ENCODE assay signal across 8 mouse cellular contexts in genomic region chr17:46890843-46891594, GRCm38 (mm10). TPM values are rescaled to one million over a fixed set of nuclear protein-coding genes. Genes with fewer than 3 reads are reported as not detected.
DNase-seq lines count a peak whose midpoint lies in the region; ATAC-seq and TF ChIP-seq lines count a peak whose summit lies in the region.

No protein-coding gene starts in this region.

- peaks cover 16% of the 10 kb centered on the region for H3K79me2 ChIP-seq in CH12.LX (replicated peaks; ENCODE audit: control insufficient read depth, extremely low read depth, insufficient read depth, poor library complexity, severe bottlenecking)

- DNase-seq in CH12.LX (ENCODE audit: extremely low read depth): peak; percentile 10
- DNase-seq in adrenal gland, adult 2 months: peak; percentile 61
- peak; percentile 31 to 64 for DNase-seq in kidney, postnatal 25 days
- peak; percentile 40 to 56 for DNase-seq in right cerebral cortex, adult 2 months (ENCODE audit: low spot score in 2 of 2)

- in situ Hi-C loops in CH12.LX (cut with MboI; ENCODE audit: low pct_ligation_motif_present, low pct_unique_long_range_greater_than_20kb, low sequenced_read_pairs): no loop called here

- H3K4me2 ChIP-seq in CH12.LX (ENCODE audit: insufficient read depth, low read depth, poor library complexity, severe bottlenecking): peak overlapping the region; percentile 67
- peak overlapping the region; percentile 99 for H3K4me2 ChIP-seq in embryonic facial prominence, embryonic 13.5 days
- peak overlapping the region; percentile 96 for H3K4me2 ChIP-seq in heart, embryonic 12.5 days
- peak overlapping the region; percentile 91 for H3K4me2 ChIP-seq in lung, embryonic 16.5 days (ENCODE audit: low read depth, low read length)

- dilution Hi-C loops in CH12.LX (cut with MboI; ENCODE audit: extremely low pct_ligation_motif_present, extremely low pct_unique_long_range_greater_than_20kb, low sequenced_read_pairs): no loop called here

- TF ChIP-seq POLR2A in CH12.LX (IDR thresholded peaks at IDR 0.05; ENCODE audit: low read depth, low read length): no peak

- peak overlapping the region; percentile 60 for H3K9ac ChIP-seq in CH12.LX (ENCODE audit: insufficient read depth, low read depth)
- peak overlapping the region; percentile 95 for H3K9ac ChIP-seq in embryonic facial prominence, embryonic 13.5 days
- H3K9ac ChIP-seq in heart, embryonic 12.5 days: peak overlapping the region; percentile 91
- H3K9ac ChIP-seq in lung, embryonic 16.5 days (ENCODE audit: low read length): peak overlapping the region; percentile 89

- peak; percentile 2 for ATAC-seq in embryonic facial prominence, embryonic 13.5 days (ENCODE audit: insufficient number of reproducible peaks, insufficient read depth, low FRiP score, low TSS enrichment, low read depth)
- ATAC-seq in heart, embryonic 12.5 days (ENCODE audit: insufficient number of reproducible peaks, low FRiP score): peak; percentile 22
- peak; percentile 20 for ATAC-seq in lung, embryonic 16.5 days (ENCODE audit: low read depth)
- ATAC-seq in monocyte, adult 5-6 weeks (replicated peaks; ENCODE audit: insufficient number of reproducible peaks, low FRiP score, low TSS enrichment, poor library complexity, severe bottlenecking): no peak; the same call in 1 of the 2 replicates

- H3K4me3 ChIP-seq in CH12.LX (replicated peaks in 1 of 3; ENCODE audit: low read depth in 2 of 3, low read length in 2 of 3, poor library complexity in 1 of 3): peak overlapping the region; percentile 68 to 80 (median 74)
- peak overlapping the region; percentile 95 for H3K4me3 ChIP-seq in embryonic facial prominence, embryonic 13.5 days
- H3K4me3 ChIP-seq in heart, embryonic 12.5 days: peak overlapping the region; percentile 75
- peak overlapping the region; percentile 86 for H3K4me3 ChIP-seq in lung, embryonic 16.5 days (ENCODE audit: low read length)

- TF ChIP-seq EP300 in CH12.LX (IDR thresholded peaks at IDR 0.05; ENCODE audit: low read length): no peak

- peak overlapping the region; percentile 62 for H3K27ac ChIP-seq in CH12.LX (ENCODE audit: insufficient read depth, low read depth)
- H3K27ac ChIP-seq in embryonic facial prominence, embryonic 13.5 days: peak overlapping the region; percentile 89
- peak overlapping the region; percentile 86 for H3K27ac ChIP-seq in heart, embryonic 12.5 days (ENCODE audit: poor library complexity, severe bottlenecking)
- H3K27ac ChIP-seq in lung, embryonic 16.5 days (ENCODE audit: low read length): peak overlapping the region; percentile 79

- H3K9me3 ChIP-seq in CH12.LX (replicated peaks; ENCODE audit: low read length): no peaks in the 10 kb centered on the region
- H3K9me3 ChIP-seq in embryonic facial prominence, embryonic 13.5 days: no peaks in the 10 kb centered on the region
- no peaks in the 10 kb centered on the region for H3K9me3 ChIP-seq in heart, embryonic 12.5 days (replicated peaks)
- no peaks in the 10 kb centered on the region for H3K9me3 ChIP-seq in lung, embryonic 16.5 days (ENCODE audit: control insufficient read depth, low read length)

- WGBS in embryonic facial prominence, embryonic 13.5 days: 2% methylated on average over 64 of the region's 64 CpGs
- WGBS in heart, embryonic 12.5 days: 1% methylated on average over 64 of the region's 64 CpGs
- WGBS in lung, embryonic 16.5 days: 1% methylated on average over 64 of the region's 64 CpGs

- H3K4me1 ChIP-seq in CH12.LX (ENCODE audit: control insufficient read depth in 1 of 2, insufficient read depth in 2 of 2): peaks cover 7 to 24% of the 10 kb centered on the region in 2 experiments
- peaks cover 28% of the 10 kb centered on the region for H3K4me1 ChIP-seq in embryonic facial prominence, embryonic 13.5 days
- peaks cover 28% of the 10 kb centered on the region for H3K4me1 ChIP-seq in heart, embryonic 12.5 days (replicated peaks)
- peaks cover 23% of the 10 kb centered on the region for H3K4me1 ChIP-seq in lung, embryonic 16.5 days (replicated peaks; ENCODE audit: control insufficient read depth, insufficient read depth, low read length)

- TF ChIP-seq CTCF in CH12.LX (conservative IDR thresholded peaks at IDR 0.05 in 1 of 2, IDR thresholded peaks at IDR 0.05 in 1 of 2; ENCODE audit: low read depth in 2 of 2, low read length in 2 of 2): no peak

- peaks cover 3 to 27% of the 10 kb centered on the region in 2 experiments for H3K36me3 ChIP-seq in CH12.LX (replicated peaks in 1 of 2; ENCODE audit: control insufficient read depth in 1 of 2, insufficient read depth in 1 of 2, low read length in 1 of 2)
- peaks cover 17% of the 10 kb centered on the region for H3K36me3 ChIP-seq in embryonic facial prominence, embryonic 13.5 days
- H3K36me3 ChIP-seq in heart, embryonic 12.5 days: peaks cover 10% of the 10 kb centered on the region
- H3K36me3 ChIP-seq in lung, embryonic 16.5 days (ENCODE audit: control insufficient read depth, insufficient read depth, low read length): peaks cover 6% of the 10 kb centered on the region

- no peaks in the 10 kb centered on the region for H3K27me3 ChIP-seq in CH12.LX (replicated peaks)
- no peaks in the 10 kb centered on the region for H3K27me3 ChIP-seq in embryonic facial prominence, embryonic 13.5 days
- H3K27me3 ChIP-seq in heart, embryonic 12.5 days (replicated peaks): no peaks in the 10 kb centered on the region
- no peaks in the 10 kb centered on the region for H3K27me3 ChIP-seq in lung, embryonic 16.5 days (ENCODE audit: control insufficient read depth, insufficient read depth, low read depth, low read length)

- no peak for TF ChIP-seq RAD21 in CH12.LX (IDR thresholded peaks at IDR 0.05; ENCODE audit: low read depth, low read length)

TF ChIP-seq in CH12.LX, 34 proteins besides CTCF, POLR2A, EP300 and RAD21 (continues in another document):
- TF ChIP-seq ZC3H11A (IDR thresholded peaks at IDR 0.05; ENCODE audit: low read depth, low read length) (no peak), ETS1 (conservative IDR thresholded peaks at IDR 0.05; ENCODE audit: low read depth, low read length) (no peak), BHLHE40 (IDR thresholded peaks at IDR 0.05; ENCODE audit: low read depth, low read length) (no peak), JUN (IDR thresholded peaks at IDR 0.05; ENCODE audit: insufficient read depth, low read depth, low read length) (no peak), SMC3 (IDR thresholded peaks at IDR 0.05; ENCODE audit: low read depth, low read length) (no peak), SIN3A (IDR thresholded peaks at IDR 0.05; ENCODE audit: low read length) (0 out of 2 replicates have a peak, but pooled peaks have one; percentile 3), ELF1 (IDR thresholded peaks at IDR 0.05; ENCODE audit: low read depth, low read length) (no peak), JUND (conservative IDR thresholded peaks at IDR 0.05; ENCODE audit: low read depth, low read length) (no peak), USF2 (conservative IDR thresholded peaks at IDR 0.05; ENCODE audit: low read depth, low read length) (no peak), TBP (conservative IDR thresholded peaks at IDR 0.05; ENCODE audit: low read depth, low read length) (no peak), RCOR1 (conservative IDR thresholded peaks at IDR 0.05; ENCODE audit: low read depth, low read length) (no peak), HCFC1 (IDR thresholded peaks at IDR 0.05; ENCODE audit: low read depth, low read length) (no peak), GABPA (IDR thresholded peaks at IDR 0.05; ENCODE audit: insufficient replicate concordance, low read depth, low read length) (no peak), MAFK (IDR thresholded peaks at IDR 0.05; ENCODE audit: insufficient replicate concordance, low read length) (no peak), NRF1 (IDR thresholded peaks at IDR 0.05; ENCODE audit: low read depth, low read length) (no peak), E2F4 (IDR thresholded peaks at IDR 0.05; ENCODE audit: insufficient replicate concordance, low read depth, low read length) (no peak), KAT2A (IDR thresholded peaks at IDR 0.05; ENCODE audit: insufficient replicate concordance, low read length) (no peak), NELFE (IDR thresholded peaks at IDR 0.05; ENCODE audit: low read depth, low read length) (no peak), MAX (IDR thresholded peaks at IDR 0.05; ENCODE audit: low read length) (peak; percentile 6; the same call in 1 of the 2 replicates)

RNA-seq across cellular contexts. Expression of gene Tbcc, which starts 0.5 kb away (rescaled TPM):
- total RNA-seq in CH12.LX (2012; rRNA removed) (27.8 and 32.8 TPM in 2 replicates), CH12.LX (2014; rRNA removed) (19.4 and 21.6 TPM in 2 replicates)
- polyA plus RNA-seq in CH12.LX (2012; ENCODE audit: insufficient read length, low read depth): 15.1 and 16.4 TPM in 2 replicates
- 10 to 100 TPM; 13.1 to 23.8 TPM for total RNA-seq in adrenal gland, adult 2 months (2021)
- polyA plus RNA-seq in adrenal gland, adult 2 months (2012; rRNA removed): 17.2 and 18.5 TPM in 2 replicates
- polyA plus RNA-seq in embryonic facial prominence, embryonic 13.5 days (2015; fragmentation: Nextera tagmentation; extraction: Ambion mirVana): 58.5 and 63.3 TPM in 2 replicates
- 52.4 and 55.1 TPM in 2 replicates for polyA plus RNA-seq in heart, embryonic 12.5 days (2016; fragmentation: Nextera tagmentation; extraction: Ambion mirVana)
- polyA plus RNA-seq in lung, embryonic 16.5 days (2015; fragmentation: Nextera tagmentation; extraction: Ambion mirVana): 38.6 and 40.8 TPM in 2 replicates
- total RNA-seq in monocyte, adult 5-6 weeks (2017): 6.9 to 17.1 TPM (median 7.5 TPM) in 3 replicates

RNA-seq across cellular contexts. Expression of gene Prph2, which starts 19.2 kb away (rescaled TPM):
- not detected in 2 replicates for total RNA-seq in CH12.LX (2012; rRNA removed)
- total RNA-seq in CH12.LX (2014; rRNA removed): not detected in 2 replicates
- not detected in 2 replicates for polyA plus RNA-seq in CH12.LX (2012; ENCODE audit: insufficient read length, low read depth)
- total RNA-seq in adrenal gland, adult 2 months (2021): not detected
- polyA plus RNA-seq in adrenal gland, adult 2 months (2012; rRNA removed): not detected in 2 replicates
- polyA plus RNA-seq in embryonic facial prominence, embryonic 13.5 days (2015; fragmentation: Nextera tagmentation; extraction: Ambion mirVana): not detected in 2 replicates
- not detected in 2 replicates for polyA plus RNA-seq in heart, embryonic 12.5 days (2016; fragmentation: Nextera tagmentation; extraction: Ambion mirVana)
- not detected in 2 replicates for polyA plus RNA-seq in lung, embryonic 16.5 days (2015; fragmentation: Nextera tagmentation; extraction: Ambion mirVana)
- not detected in 3 replicates for total RNA-seq in monocyte, adult 5-6 weeks (2017)

RNA-seq across cellular contexts. Expression of gene Bicral, which starts 32.7 kb away (rescaled TPM):
- total RNA-seq in CH12.LX (2012; rRNA removed): 7.1 and 7.4 TPM in 2 replicates
- total RNA-seq in CH12.LX (2014; rRNA removed): 2.4 and 3.0 TPM in 2 replicates
- 5.0 and 5.9 TPM in 2 replicates for polyA plus RNA-seq in CH12.LX (2012; ENCODE audit: insufficient read length, low read depth)
- total RNA-seq in adrenal gland, adult 2 months (2021): 10 to 100 TPM; 22.6 to 25.1 TPM
- polyA plus RNA-seq in adrenal gland, adult 2 months (2012; rRNA removed): 6.1 and 7.7 TPM in 2 replicates
- polyA plus RNA-seq in embryonic facial prominence, embryonic 13.5 days (2015; fragmentation: Nextera tagmentation; extraction: Ambion mirVana): 4.4 and 5.0 TPM in 2 replicates
- 4.0 and 5.7 TPM in 2 replicates for polyA plus RNA-seq in heart, embryonic 12.5 days (2016; fragmentation: Nextera tagmentation; extraction: Ambion mirVana)
- 3.3 and 4.4 TPM in 2 replicates for polyA plus RNA-seq in lung, embryonic 16.5 days (2015; fragmentation: Nextera tagmentation; extraction: Ambion mirVana)
- 15.0 to 38.1 TPM (median 25.2 TPM) in 3 replicates for total RNA-seq in monocyte, adult 5-6 weeks (2017)

Comparison
In these comparisons a context has a peak if more than half of its experiments do, and no peak if none do; other contexts are left out.
1. DNase-seq: peak in every context shown above with its lines; median percentile 61 in adrenal gland, adult 2 months; 48 in right cerebral cortex, adult 2 months; 48 in kidney, postnatal 25 days; 10 in CH12.LX.